Mouse (Mus musculus): ENCODE data around the gene Fam178b.

The Fam178b gene

GRCm38 (mm10) chr1:36682620-36683355 is at the start of gene Fam178b:
Fam178b (minus strand) TSS chr1:36683183.
- DNase-seq (ENCODE audit: low spot score), result no peak

GRCm38 (mm10) chr1:36724057-36724431 is 41.1 kb upstream of the Fam178b start:
- no peak for DNase-seq (ENCODE audit: low spot score)

GRCm38 (mm10) chr1:36723146-36724056 is 40.4 kb upstream of the Fam178b start:
- no peak for DNase-seq (ENCODE audit: low spot score)

GRCm38 (mm10) chr1:36718786-36719185 is 35.8 kb upstream of the Fam178b start:
- DNase-seq (ENCODE audit: low spot score), result no peak

GRCm38 (mm10) chr1:36714311-36714710 is 31.3 kb upstream of the Fam178b start, which contains the start of gene Actr1b:
Actr1b (minus strand) TSS chr1:36714422.
- DNase-seq (ENCODE audit: low spot score), result no peak

GRCm38 (mm10) chr1:36711104-36711503 is 28.1 kb upstream of the Fam178b start:
- no peak for DNase-seq (ENCODE audit: low spot score)

GRCm38 (mm10) chr1:36709854-36710280 is 26.9 kb upstream of the Fam178b start, which contains the start of gene 4933424G06Rik:
4933424G06Rik (plus strand) TSS chr1:36710149.
- DNase-seq (ENCODE audit: low spot score), result peak; percentile 98

- DNase-seq (ENCODE audit: low spot score), result peak; percentile 30
Measured at GRCm38 (mm10) chr1:36709055-36709853, 26.3 kb upstream of the Fam178b start.

GRCm38 (mm10) chr1:36708626-36709025 is 25.6 kb upstream of the Fam178b start:
- DNase-seq (ENCODE audit: low spot score), result no peak

GRCm38 (mm10) chr1:36707797-36708196 is 24.8 kb upstream of the Fam178b start:
- no peak for DNase-seq (ENCODE audit: low spot score)

- DNase-seq (ENCODE audit: low spot score), result no peak
Measured at GRCm38 (mm10) chr1:36707166-36707565, 24.2 kb upstream of the Fam178b start.

- no peak for DNase-seq (ENCODE audit: low spot score)
Measured at GRCm38 (mm10) chr1:36697030-36697429, 14.0 kb upstream of the Fam178b start.

- no peak for DNase-seq (ENCODE audit: low spot score)
Measured at GRCm38 (mm10) chr1:36696411-36696810, 13.4 kb upstream of the Fam178b start.

GRCm38 (mm10) chr1:36694871-36695270 is 11.9 kb upstream of the Fam178b start:
- no peak for DNase-seq (ENCODE audit: low spot score)

GRCm38 (mm10) chr1:36691271-36692155 is 8.5 kb upstream of the Fam178b start, which contains the start of gene Cox5b:
Cox5b (plus strand) TSS chr1:36691449.
- DNase-seq (ENCODE audit: low spot score), result peak; percentile 96

- no peak for DNase-seq (ENCODE audit: low spot score)
Measured at GRCm38 (mm10) chr1:36690671-36691235, 7.8 kb upstream of the Fam178b start.

GRCm38 (mm10) chr1:36683810-36684467 is 956 bp upstream of the Fam178b start:
- peak; percentile 77 for DNase-seq (ENCODE audit: low spot score)

- DNase-seq (ENCODE audit: low spot score), result no peak
Measured at GRCm38 (mm10) chr1:36680893-36681292, 2.1 kb downstream of the Fam178b start.

GRCm38 (mm10) chr1:36674936-36675335 is 8.0 kb downstream of the Fam178b start:
- DNase-seq (ENCODE audit: low spot score), result no peak

All from ovary, postnatal 36 days (tissue).